Mouse (Mus musculus) cerebellum, adult 2 months (tissue): ENCODE results near the gene Vstm2l. TPM values are rescaled to one million over a fixed set of nuclear protein-coding genes. Genes with fewer than 3 reads are reported as not detected.

Source experiments
- DNase-seq, 2 experiments: peaks; one replicate each; pipeline ENCODE4 v3.0.0; 2021
- H3K27ac ChIP-seq: fragments of 200-500 bp; 2 replicates; pipeline ENCODE4 v1.5.1; 2012; ENCODE audit warnings: low read length, control low read depth, inconsistent platforms; ENCODE audit not compliant: insufficient read depth
- H3K27me3 ChIP-seq: fragments of 200-500 bp; 2 replicates; pipeline ENCODE4 v1.6.1; 2012; ENCODE audit warnings: inconsistent platforms, mild to moderate bottlenecking, low read length, moderate library complexity; ENCODE audit not compliant: control insufficient read depth, insufficient read depth
- H3K4me1 ChIP-seq: fragments of 200-500 bp; 2 replicates; pipeline ENCODE4 v1.6.1; 2011; ENCODE audit warnings: low read length; ENCODE audit not compliant: control insufficient read depth, insufficient read depth
- H3K4me3 ChIP-seq: fragments of 200-500 bp; replicated peaks from 2 replicates; pipeline ENCODE3; 2011; ENCODE audit warnings: mild to moderate bottlenecking, low read depth, low read length, control low read depth; ENCODE audit not compliant: insufficient read depth
- CTCF ChIP-seq: fragments of 200-500 bp; IDR thresholded peaks from 2 replicates; pipeline ENCODE4 v1.5.1; 2011; ENCODE audit warnings: low read depth, mild to moderate bottlenecking, control low read depth, low read length, moderate library complexity, borderline replicate concordance; ENCODE audit not compliant: insufficient read depth
- POLR2A ChIP-seq: fragments of 200-500 bp; IDR thresholded peaks from 2 replicates; pipeline ENCODE4 v1.6.1; 2011; ENCODE audit warnings: low read length, control low read depth, borderline replicate concordance; ENCODE audit not compliant: insufficient read depth
- WGBS: fragments of 180-500 bp; shearing (Covaris S2); methylation state at CpG from one replicate; pipeline ENCODE4 v1.1.7; 2018; 5-methylcytosine and 5-hydroxymethylcytosine counted together
- polyA plus RNA-seq: library from polyadenylated mRNA; depleted of rRNA; stranded (reverse); fragments of >200 nt; gene quantifications from 2 replicates; pipeline ENCODE4 v1.2.3, GENCODE M21; 2012; rRNA removed

The Vstm2l gene
- polyA plus RNA-seq, 1 experiment = 50.0 TPM

GRCm38 (mm10) chr2:157985611-157986010 is 71.2 kb downstream of the Vstm2l start:
- WGBS = 28% methylated on average over 4 of the region's 4 CpGs
- Histone ChIP-seq H3K27ac (no peak overlapping the region), H3K27me3 (no peaks in the 10 kb centered on the region), H3K4me3 (no peak overlapping the region), H3K4me1 (peaks cover 9% of the 10 kb centered on the region)
- DNase-seq = peak; percentile 26 to 50
- no peak for TF ChIP-seq CTCF
- TF ChIP-seq POLR2A = no peak

GRCm38 (mm10) chr2:157986235-157986634 is 71.8 kb downstream of the Vstm2l start:
- 95% methylated on average over 6 of the region's 6 CpGs for WGBS

GRCm38 (mm10) chr2:157988416-157989190 is 74.2 kb downstream of the Vstm2l start:
- no peak for TF ChIP-seq POLR2A
- no peak for TF ChIP-seq CTCF
- 85% methylated on average over 7 of the region's 7 CpGs for WGBS
- Histone ChIP-seq H3K27me3 (no peaks in the 10 kb centered on the region), H3K27ac (no peak overlapping the region), H3K4me1 (peaks cover 13% of the 10 kb centered on the region), H3K4me3 (no peak overlapping the region)
- no peak for DNase-seq

More at GRCm38 (mm10) chr2:157986235-157986634, 71.8 kb downstream of the Vstm2l start:
- H3K27me3 ChIP-seq = no peaks in the 10 kb centered on the region
- peaks cover 9% of the 10 kb centered on the region for H3K4me1 ChIP-seq
- TF ChIP-seq POLR2A = no peak
- TF ChIP-seq CTCF = no peak
- DNase-seq = no peak
- H3K27ac ChIP-seq = no peak overlapping the region
- H3K4me3 ChIP-seq = no peak overlapping the region

GRCm38 (mm10) chr2:157989946-157990345 is 75.5 kb downstream of the Vstm2l start:
- TF ChIP-seq POLR2A (no peak), CTCF (peak; percentile 48; the same call in 1 of the 2 replicates)
- H3K27ac ChIP-seq = no peak overlapping the region
- 96% methylated on average over 2 of the region's 2 CpGs for WGBS
- no peak overlapping the region for H3K4me3 ChIP-seq
- no peaks in the 10 kb centered on the region for H3K27me3 ChIP-seq
- peaks cover 13% of the 10 kb centered on the region for H3K4me1 ChIP-seq
- DNase-seq = no peak

- H3K27me3 ChIP-seq = no peaks in the 10 kb centered on the region
- no peak for DNase-seq
- H3K4me1 ChIP-seq = peaks cover 4% of the 10 kb centered on the region; the same call in 1 of the 2 replicates
These were observed 76.6 kb downstream of the Vstm2l start for GRCm38 (mm10) chr2:157991026-157991425.

GRCm38 (mm10) chr2:157992501-157992900 is 78.0 kb downstream of the Vstm2l start:
- DNase-seq = peak in 1 of 2 experiments; percentile 18

More at GRCm38 (mm10) chr2:157991026-157991425, 76.6 kb downstream of the Vstm2l start:
- 68% methylated on average over 6 of the region's 6 CpGs for WGBS
- H3K27ac ChIP-seq = no peak overlapping the region
- no peak overlapping the region for H3K4me3 ChIP-seq
- TF ChIP-seq CTCF (no peak), POLR2A (no peak)

More at GRCm38 (mm10) chr2:157992501-157992900, 78.0 kb downstream of the Vstm2l start:
- no peak overlapping the region for H3K4me3 ChIP-seq
- H3K27me3 ChIP-seq = no peaks in the 10 kb centered on the region
- WGBS = 81% methylated on average over 4 of the region's 4 CpGs
- H3K4me1 ChIP-seq = peaks cover 4% of the 10 kb centered on the region; the same call in 1 of the 2 replicates
- TF ChIP-seq CTCF (no peak), POLR2A (no peak)
- H3K27ac ChIP-seq = no peak overlapping the region

Other genes starting within 250 kb of the Vstm2l start
- gene Ctnnbl1, start 177.3 kb upstream of the Vstm2l start, polyA plus RNA-seq = 30.0 and 31.6 TPM in 2 replicates
- 19.9 and 21.4 TPM in 2 replicates for gene Tti1, start 113.8 kb downstream of the Vstm2l start, polyA plus RNA-seq
- gene Rprd1b, start 113.8 kb downstream of the Vstm2l start, polyA plus RNA-seq = 22.4 and 22.7 TPM in 2 replicates
- gene Tgm2, start 231.8 kb downstream of the Vstm2l start, polyA plus RNA-seq = 7.8 TPM in 2 replicates